Comparison of ENCODE assay signal across 9 mouse cellular contexts in genomic region chr1:72593340-72593951, GRCm38 (mm10). TPM values are rescaled to one million over a fixed set of nuclear protein-coding genes. Genes with fewer than 3 reads are reported as not detected.
DNase-seq lines count a peak whose midpoint lies in the region; ATAC-seq lines count a peak whose summit lies in the region.
"Had no signal": no experiment of that assay in that cellular context is flagged by ENCODE, and none has a peak within 500 bp of the region (broad histone marks: within the 10 kb centered on the region; RNA-seq: fewer than 3 reads in every experiment).

No protein-coding gene starts in this region.

- no peaks in the 10 kb centered on the region for H3K27me3 ChIP-seq in forebrain, embryonic 14.5 days (replicated peaks; ENCODE audit: control insufficient read depth, insufficient read depth, low read length)
- H3K27me3 ChIP-seq in neural tube, embryonic 15.5 days (replicated peaks): no peaks in the 10 kb centered on the region
- H3K27me3 ChIP-seq: limb, embryonic 13.5 days had no signal

- H3K27ac ChIP-seq in forebrain, embryonic 14.5 days (ENCODE audit: low read depth, low read length): 0 out of 2 replicates have a peak overlapping the region, but pooled peaks have one; percentile 34
- 0 out of 2 replicates have a peak overlapping the region, but pooled peaks have one; percentile 28 for H3K27ac ChIP-seq in neural tube, embryonic 15.5 days (replicated peaks)
- H3K27ac ChIP-seq: limb, embryonic 13.5 days had no signal

- peak; percentile 67 for DNase-seq in 3T3-L1 (ENCODE audit: low read depth, low spot score)
- peak; percentile 89 to 94 for DNase-seq in adrenal gland, adult (ENCODE audit: inconsistent age in 2 of 2, low spot score in 1 of 2)
- DNase-seq in forebrain, embryonic 14.5 days (ENCODE audit: low spot score): peak; percentile 62
- DNase-seq in heart, postnatal 14 days: peak; percentile 65 to 69
- peak; percentile 72 for DNase-seq in left cerebral cortex, adult 11 months (ENCODE audit: low spot score)
- DNase-seq in embryo, embryonic 10 days (ENCODE audit: low spot score): no peak

- H3K4me3 ChIP-seq in forebrain, embryonic 14.5 days (ENCODE audit: low read depth, low read length): no peak overlapping the region
- H3K4me3 ChIP-seq in neural tube, embryonic 15.5 days (replicated peaks): no peak overlapping the region
- H3K4me3 ChIP-seq: limb, embryonic 13.5 days had no signal

- H3K9me3 ChIP-seq in forebrain, embryonic 14.5 days (replicated peaks; ENCODE audit: control insufficient read depth, low read length): no peaks in the 10 kb centered on the region
- H3K9me3 ChIP-seq in neural tube, embryonic 15.5 days (replicated peaks): no peaks in the 10 kb centered on the region
- H3K9me3 ChIP-seq: limb, embryonic 13.5 days had no signal

- peak; percentile 79 for ATAC-seq in forebrain, embryonic 14.5 days
- ATAC-seq in neural tube, embryonic 15.5 days (ENCODE audit: low FRiP score): no peak
- ATAC-seq in erythroid progenitor cell, adult 5-6 weeks (replicated peaks; ENCODE audit: low FRiP score, poor library complexity, severe bottlenecking): no peak

- no peak overlapping the region for H3K9ac ChIP-seq in forebrain, embryonic 14.5 days (ENCODE audit: low read length)
- H3K9ac ChIP-seq in neural tube, embryonic 15.5 days (replicated peaks): no peak overlapping the region
- H3K9ac ChIP-seq: limb, embryonic 13.5 days had no signal

- H3K4me2 ChIP-seq in forebrain, embryonic 14.5 days (ENCODE audit: low read length): no peak overlapping the region
- no peak overlapping the region for H3K4me2 ChIP-seq in neural tube, embryonic 15.5 days
- H3K4me2 ChIP-seq: limb, embryonic 13.5 days had no signal

- no peaks in the 10 kb centered on the region for H3K4me1 ChIP-seq in forebrain, embryonic 14.5 days (ENCODE audit: control insufficient read depth, insufficient read depth, low read length)
- no peaks in the 10 kb centered on the region for H3K4me1 ChIP-seq in neural tube, embryonic 15.5 days

- intact Hi-C loops in heart, postnatal 14 days (cut with DNase I): no loop called here

- H3K36me3 ChIP-seq in forebrain, embryonic 14.5 days (ENCODE audit: control insufficient read depth, insufficient read depth, low read length): peaks cover 84% of the 10 kb centered on the region
- peaks cover 79% of the 10 kb centered on the region for H3K36me3 ChIP-seq in neural tube, embryonic 15.5 days

- 71% methylated on average over 20 of the region's 20 CpGs for WGBS in forebrain, embryonic 14.5 days
- 77% methylated on average over 20 of the region's 20 CpGs for WGBS in neural tube, embryonic 15.5 days

RNA-seq across cellular contexts. Expression of gene Smarcal1, which starts 10.4 kb away (rescaled TPM):
- 28.6 and 35.0 TPM in 2 replicates for polyA plus RNA-seq in forebrain, embryonic 14.5 days (2014; fragmentation: Nextera tagmentation; extraction: Ambion mirVana)
- total RNA-seq in heart, postnatal 14 days (2021): 10 to 100 TPM; 25.6 to 26.2 TPM
- 23.9 and 24.5 TPM in 2 replicates for polyA plus RNA-seq in neural tube, embryonic 15.5 days (2015; fragmentation: Nextera tagmentation; extraction: Ambion mirVana)
- 9.0 and 10.9 TPM in 2 replicates for total RNA-seq in erythroid progenitor cell, adult 5-6 weeks (2015; ENCODE audit: low replicate concordance)
- total RNA-seq in erythroid progenitor cell, adult 5-6 weeks (2017; ENCODE audit: low replicate concordance): 5.4 and 9.5 TPM in 2 replicates

RNA-seq across cellular contexts. Expression of gene March4, which starts 56.7 kb away (rescaled TPM):
- 2.8 and 3.6 TPM in 2 replicates for polyA plus RNA-seq in forebrain, embryonic 14.5 days (2014; fragmentation: Nextera tagmentation; extraction: Ambion mirVana)
- under 1 TPM in 1 of 2 experiments, not detected in 1; 0.07 TPM for total RNA-seq in heart, postnatal 14 days (2021)
- 8.5 and 9.6 TPM in 2 replicates for polyA plus RNA-seq in neural tube, embryonic 15.5 days (2015; fragmentation: Nextera tagmentation; extraction: Ambion mirVana)
- not detected in 2 replicates for total RNA-seq in erythroid progenitor cell, adult 5-6 weeks (2015; ENCODE audit: low replicate concordance)
- not detected in 2 replicates for total RNA-seq in erythroid progenitor cell, adult 5-6 weeks (2017; ENCODE audit: low replicate concordance)
- polyA plus RNA-seq: limb, embryonic 13.5 days had no signal
